Mouse (Mus musculus) kidney, embryonic 14.5 days (tissue): ENCODE results near the gene Csmd2. TPM values are rescaled to one million over a fixed set of nuclear protein-coding genes. Genes with fewer than 3 reads are reported as not detected.

Experiments used
- ATAC-seq: fragments of 200-750 bp; cut with Nextera tagmentation; 2 replicates; pipeline ENCODE4 v1.8.0; 2017; ENCODE audit warnings: moderate number of reproducible peaks, mild to moderate bottlenecking, moderate TSS enrichment, moderate library complexity; ENCODE audit not compliant: low FRiP score, low TSS enrichment
- H3K27ac ChIP-seq: fragments of 300-500 bp; sonication (generic); 2 replicates; pipeline ENCODE4 v1.5.1; 2014; ENCODE audit warnings: low read depth, mild to moderate bottlenecking, low read length, moderate library complexity, mixed read lengths
- H3K27me3 ChIP-seq: fragments of 300-500 bp; sonication (generic); 2 replicates; pipeline ENCODE4 v1.6.1; 2014; ENCODE audit warnings: mild to moderate bottlenecking, low read length; ENCODE audit not compliant: control insufficient read depth, insufficient read depth
- H3K36me3 ChIP-seq: fragments of 300-500 bp; sonication (generic); 2 replicates; pipeline ENCODE4 v1.6.1; 2014; ENCODE audit warnings: low read length, mixed read lengths; ENCODE audit not compliant: control insufficient read depth, insufficient read depth
- H3K4me1 ChIP-seq: fragments of 300-500 bp; sonication (generic); 2 replicates; pipeline ENCODE4 v1.6.1; 2014; ENCODE audit warnings: low read length, mixed read lengths; ENCODE audit not compliant: control insufficient read depth, insufficient read depth
- H3K4me2 ChIP-seq: fragments of 300-500 bp; sonication (generic); replicated peaks from 2 replicates; pipeline ENCODE4 v1.6.1; 2014; ENCODE audit warnings: low read depth, mild to moderate bottlenecking, low read length
- H3K4me3 ChIP-seq: fragments of 300-500 bp; sonication (generic); 2 replicates; pipeline ENCODE4 v1.5.1; 2014; ENCODE audit warnings: mild to moderate bottlenecking, low read length
- H3K9ac ChIP-seq: fragments of 300-500 bp; sonication (generic); 2 replicates; pipeline ENCODE4 v1.6.1; 2014; ENCODE audit warnings: low read depth, mild to moderate bottlenecking, low read length, moderate library complexity
- H3K9me3 ChIP-seq: fragments of 300-500 bp; sonication (generic); 2 replicates; pipeline ENCODE4 v1.6.1; 2016; ENCODE audit warnings: low read length; ENCODE audit not compliant: control insufficient read depth
- WGBS: fragments of 180-500 bp; shearing (Covaris S2); extraction: QIAGEN DNeasy Blood & Tissue Kit; methylation state at CpG from one replicate; pipeline ENCODE4 v1.1.7; 2014; 5-methylcytosine and 5-hydroxymethylcytosine counted together
- polyA plus RNA-seq: library from polyadenylated mRNA; unstranded; fragments of >200 nt; fragmentation: Nextera tagmentation; extraction: Ambion mirVana; gene quantifications from 2 replicates; pipeline ENCODE4 v1.2.1, GENCODE M21; 2014

The Csmd2 gene
- polyA plus RNA-seq, 1 experiment from 2014 or later, result 0.01 TPM

GRCm38 (mm10) chr4:127984426-127984825 lies 3.2 kb upstream of the Csmd2 start:
- Histone ChIP-seq H3K4me2 (no peak overlapping the region), H3K27ac (no peak overlapping the region), H3K9ac (no peak overlapping the region), H3K9me3 (no peaks in the 10 kb centered on the region), H3K27me3 (peaks cover 51% of the 10 kb centered on the region), H3K4me1 (no peaks in the 10 kb centered on the region; the same call in 1 of the 2 replicates), H3K4me3 (no peak overlapping the region), H3K36me3 (no peaks in the 10 kb centered on the region)
- 87% methylated on average over 2 of the region's 2 CpGs for WGBS
- no peak for ATAC-seq

GRCm38 (mm10) chr4:127985874-127986273 lies 1.8 kb upstream of the Csmd2 start:
- no peak overlapping the region for H3K9ac ChIP-seq
- no peaks in the 10 kb centered on the region for H3K36me3 ChIP-seq
- H3K4me2 ChIP-seq, result no peak overlapping the region
- peaks cover 62% of the 10 kb centered on the region for H3K27me3 ChIP-seq
- H3K4me3 ChIP-seq, result no peak overlapping the region
- H3K4me1 ChIP-seq, result no peaks in the 10 kb centered on the region; the same call in 1 of the 2 replicates
- 10% methylated on average over 10 of the region's 10 CpGs for WGBS
- no peak for ATAC-seq
- H3K27ac ChIP-seq, result no peak overlapping the region
- H3K9me3 ChIP-seq, result no peaks in the 10 kb centered on the region

GRCm38 (mm10) chr4:127986491-127987075 lies 1.1 kb upstream of the Csmd2 start:
- Histone ChIP-seq H3K9me3 (no peaks in the 10 kb centered on the region), H3K4me2 (no peak overlapping the region), H3K36me3 (no peaks in the 10 kb centered on the region), H3K4me3 (no peak overlapping the region), H3K4me1 (no peaks in the 10 kb centered on the region; the same call in 1 of the 2 replicates), H3K9ac (no peak overlapping the region), H3K27ac (no peak overlapping the region), H3K27me3 (peaks cover 64% of the 10 kb centered on the region)
- no peak for ATAC-seq
- WGBS, result under 1% methylated on average over 25 of the region's 25 CpGs

- Histone ChIP-seq H3K4me1 (no peaks in the 10 kb centered on the region; the same call in 1 of the 2 replicates), H3K27ac (no peak overlapping the region), H3K27me3 (peaks cover 64% of the 10 kb centered on the region), H3K4me2 (peak overlapping the region; percentile 81), H3K4me3 (peak overlapping the region; percentile 43), H3K9me3 (no peaks in the 10 kb centered on the region), H3K36me3 (no peaks in the 10 kb centered on the region), H3K9ac (no peak overlapping the region)
- no peak for ATAC-seq
- 3% methylated on average over 10 of the region's 10 CpGs for WGBS
Measured at GRCm38 (mm10) chr4:127987270-127987669, 387 bp upstream of the Csmd2 start.

- Histone ChIP-seq H3K27me3 (peaks cover 64% of the 10 kb centered on the region), H3K9ac (no peak overlapping the region), H3K36me3 (no peaks in the 10 kb centered on the region), H3K4me3 (peak overlapping the region; percentile 43), H3K4me1 (no peaks in the 10 kb centered on the region; the same call in 1 of the 2 replicates), H3K9me3 (no peaks in the 10 kb centered on the region), H3K27ac (no peak overlapping the region), H3K4me2 (peak overlapping the region; percentile 81)
- 1% methylated on average over 39 of the region's 39 CpGs for WGBS
- ATAC-seq, result no peak
Measured at GRCm38 (mm10) chr4:127988526-127989180, 996 bp downstream of the Csmd2 start.

- Histone ChIP-seq H3K27me3 (peaks cover 63% of the 10 kb centered on the region), H3K4me3 (no peak overlapping the region), H3K4me1 (no peaks in the 10 kb centered on the region; the same call in 1 of the 2 replicates), H3K9me3 (no peaks in the 10 kb centered on the region), H3K27ac (no peak overlapping the region), H3K4me2 (no peak overlapping the region), H3K36me3 (no peaks in the 10 kb centered on the region), H3K9ac (no peak overlapping the region)
- 12% methylated on average over 18 of the region's 18 CpGs for WGBS
- ATAC-seq, result no peak
Measured at GRCm38 (mm10) chr4:127989347-127989995, 1.8 kb downstream of the Csmd2 start.

GRCm38 (mm10) chr4:127999281-127999680 lies 11.6 kb downstream of the Csmd2 start:
- H3K4me2 ChIP-seq, result no peak overlapping the region
- no peak overlapping the region for H3K9ac ChIP-seq
- no peaks in the 10 kb centered on the region for H3K27me3 ChIP-seq
- no peaks in the 10 kb centered on the region for H3K9me3 ChIP-seq
- H3K4me3 ChIP-seq, result no peak overlapping the region
- no peak overlapping the region for H3K27ac ChIP-seq
- H3K36me3 ChIP-seq, result no peaks in the 10 kb centered on the region
- ATAC-seq, result no peak
- WGBS, result 83% methylated on average over 3 of the region's 3 CpGs
- no peaks in the 10 kb centered on the region for H3K4me1 ChIP-seq

GRCm38 (mm10) chr4:128002638-128003101 lies 15.0 kb downstream of the Csmd2 start:
- no peak overlapping the region for H3K27ac ChIP-seq
- H3K9ac ChIP-seq, result no peak overlapping the region
- ATAC-seq, result no peak
- no peaks in the 10 kb centered on the region for H3K4me1 ChIP-seq
- no peaks in the 10 kb centered on the region for H3K36me3 ChIP-seq
- H3K9me3 ChIP-seq, result no peaks in the 10 kb centered on the region
- H3K4me2 ChIP-seq, result no peak overlapping the region
- 67% methylated on average over 4 of the region's 4 CpGs for WGBS
- H3K4me3 ChIP-seq, result no peak overlapping the region
- H3K27me3 ChIP-seq, result no peaks in the 10 kb centered on the region
